Mouse (Mus musculus): ENCODE results near the gene Spag17. TPM values are rescaled to one million over a fixed set of nuclear protein-coding genes. Genes with fewer than 3 reads are reported as not detected.

Spag17 gene
- polyA plus RNA-seq, 1 experiment from 2014 or later: 1.2 TPM

DNA sequence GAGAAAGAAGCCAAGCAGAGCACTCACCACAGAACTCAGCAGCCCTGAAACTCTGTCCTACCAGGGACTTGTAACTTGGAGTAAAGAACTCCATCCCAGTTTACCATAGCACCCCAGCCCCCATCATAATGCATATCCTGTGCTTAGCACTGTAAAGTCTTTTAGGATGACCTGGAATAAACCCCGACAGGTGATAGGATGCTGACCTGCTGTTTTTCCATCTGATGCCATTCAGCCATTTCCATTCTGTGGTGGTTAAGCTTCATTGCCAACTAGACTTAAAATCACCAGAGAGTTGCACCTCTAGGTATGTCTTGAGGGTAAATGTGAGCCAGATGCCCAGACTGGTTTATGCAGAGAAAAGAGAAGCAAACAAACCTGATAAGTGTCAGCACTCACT is 189.2 kb downstream of the Spag17 start:
- no peaks in the 10 kb centered on the region for H3K9me3 ChIP-seq (ENCODE audit: control insufficient read depth, low read length)
- H3K4me2 ChIP-seq (ENCODE audit: low read depth, severe bottlenecking): no peak overlapping the region
- WGBS: 91% methylated on average over 1 of the region's 1 CpGs
- H3K4me3 ChIP-seq (ENCODE audit: low read depth, low read length): no peak overlapping the region
- no peaks in the 10 kb centered on the region for H3K27me3 ChIP-seq (ENCODE audit: control insufficient read depth, insufficient read depth, low read length)
- no peak overlapping the region for H3K27ac ChIP-seq (replicated peaks; ENCODE audit: low read depth, low read length)
- H3K4me1 ChIP-seq (ENCODE audit: control insufficient read depth, insufficient read depth, low read length): no peaks in the 10 kb centered on the region
- ATAC-seq (ENCODE audit: insufficient number of reproducible peaks, low FRiP score, low TSS enrichment, low read depth): no peak
- H3K9ac ChIP-seq (ENCODE audit: low read length): no peak overlapping the region
- no peaks in the 10 kb centered on the region for H3K36me3 ChIP-seq (ENCODE audit: control insufficient read depth, insufficient read depth, low read length)
- no peak for DNase-seq (ENCODE audit: low spot score)

DNA sequence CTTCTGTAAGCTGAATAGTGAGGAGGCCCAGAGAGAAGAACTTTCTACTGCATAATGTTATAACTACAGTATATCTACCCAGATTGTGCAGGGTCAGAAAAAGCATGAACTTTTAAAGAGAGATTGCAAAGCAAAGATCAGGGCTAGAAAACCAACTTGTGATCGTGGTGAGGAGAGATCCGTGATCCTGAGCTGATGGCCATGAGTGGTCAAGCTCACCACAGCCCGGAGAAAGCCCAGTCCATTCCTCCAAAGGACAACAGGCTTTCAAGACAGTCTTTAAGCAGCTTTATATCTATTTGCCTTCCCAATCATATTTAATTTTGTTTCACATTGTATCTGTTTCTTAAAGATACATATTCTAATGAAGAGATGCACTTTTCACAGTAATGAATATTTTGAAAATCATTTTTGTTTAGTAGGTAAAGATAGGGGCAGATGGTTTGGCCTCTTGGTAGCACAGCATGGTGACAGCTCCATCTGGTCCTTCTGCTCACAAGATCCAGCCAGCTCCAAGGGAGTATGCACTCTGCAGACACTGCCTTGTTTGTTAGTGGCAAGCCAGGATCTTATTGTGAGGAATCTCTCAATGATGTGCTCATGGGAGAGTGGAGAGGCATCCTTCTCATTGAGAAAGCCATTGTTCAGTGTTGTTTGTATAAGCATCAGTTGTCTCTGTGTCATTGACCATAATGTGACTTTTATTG is 217.3 kb downstream of the Spag17 start:
- no peaks in the 10 kb centered on the region for H3K4me1 ChIP-seq (ENCODE audit: control insufficient read depth, insufficient read depth, low read length)
- no peaks in the 10 kb centered on the region for H3K36me3 ChIP-seq (ENCODE audit: control insufficient read depth, insufficient read depth, low read length)
- no peak overlapping the region for H3K9ac ChIP-seq (ENCODE audit: low read length)
- H3K4me2 ChIP-seq (ENCODE audit: low read depth, severe bottlenecking): no peak overlapping the region
- no peak for ATAC-seq (ENCODE audit: insufficient number of reproducible peaks, low FRiP score, low TSS enrichment, low read depth)
- H3K27me3 ChIP-seq (ENCODE audit: control insufficient read depth, insufficient read depth, low read length): no peaks in the 10 kb centered on the region
- DNase-seq (ENCODE audit: low spot score): no peak
- no peak overlapping the region for H3K27ac ChIP-seq (replicated peaks; ENCODE audit: low read depth, low read length)
- H3K4me3 ChIP-seq (ENCODE audit: low read depth, low read length): no peak overlapping the region
- H3K9me3 ChIP-seq (ENCODE audit: control insufficient read depth, low read length): no peaks in the 10 kb centered on the region
- WGBS: 95% methylated on average over 3 of the region's 3 CpGs

DNA sequence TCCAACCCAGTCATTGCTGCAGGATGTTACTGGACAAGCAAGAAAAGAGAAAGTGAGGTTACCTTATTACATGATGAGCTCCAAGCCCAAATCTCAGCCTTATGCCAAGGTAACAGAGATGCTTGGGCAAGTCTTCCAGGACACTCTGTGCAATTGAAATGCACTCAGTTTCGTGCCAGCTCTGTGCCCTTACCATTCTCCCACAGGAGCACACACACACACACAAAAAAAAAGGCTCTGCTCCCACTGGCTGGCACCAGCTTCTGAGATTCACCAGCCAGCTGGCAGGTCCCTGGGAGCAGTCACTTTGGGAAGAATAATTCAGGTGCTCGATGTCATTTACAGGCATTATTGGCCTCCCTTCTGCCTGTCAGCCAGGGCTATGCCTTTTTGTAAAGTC is 221.5 kb downstream of the Spag17 start:
- no peaks in the 10 kb centered on the region for H3K27me3 ChIP-seq (ENCODE audit: control insufficient read depth, insufficient read depth, low read length)
- H3K36me3 ChIP-seq (ENCODE audit: control insufficient read depth, insufficient read depth, low read length): no peaks in the 10 kb centered on the region
- H3K27ac ChIP-seq (replicated peaks; ENCODE audit: low read depth, low read length): no peak overlapping the region
- no peaks in the 10 kb centered on the region for H3K4me1 ChIP-seq (ENCODE audit: control insufficient read depth, insufficient read depth, low read length)
- WGBS: 92% methylated on average over 2 of the region's 2 CpGs
- DNase-seq (ENCODE audit: low spot score) (no peak), ATAC-seq (ENCODE audit: insufficient number of reproducible peaks, low FRiP score, low TSS enrichment, low read depth) (no peak)
- no peaks in the 10 kb centered on the region for H3K9me3 ChIP-seq (ENCODE audit: control insufficient read depth, low read length)
- no peak overlapping the region for H3K9ac ChIP-seq (ENCODE audit: low read length)
- no peak overlapping the region for H3K4me2 ChIP-seq (ENCODE audit: low read depth, severe bottlenecking)
- no peak overlapping the region for H3K4me3 ChIP-seq (ENCODE audit: low read depth, low read length)

DNA sequence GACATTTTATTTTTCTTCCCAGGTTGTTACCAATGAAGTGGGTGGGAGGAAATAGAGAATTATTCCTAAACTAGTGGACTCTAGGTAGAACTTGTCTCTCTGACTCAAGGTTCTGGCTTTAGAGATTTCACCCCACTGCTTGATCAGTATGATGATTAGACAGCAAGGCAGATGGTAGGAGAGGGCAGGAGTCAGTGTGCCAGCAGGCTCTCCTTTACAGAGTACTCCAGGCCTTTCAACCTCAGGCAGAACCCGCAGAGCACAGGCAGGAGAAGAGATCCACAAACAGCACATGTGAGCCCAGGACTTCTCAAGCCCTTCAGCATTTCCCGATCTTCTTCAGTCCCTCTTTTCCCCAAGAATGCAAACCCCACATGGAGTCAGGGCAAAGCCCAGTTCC is 233.5 kb downstream of the Spag17 start:
- H3K4me2 ChIP-seq (ENCODE audit: low read depth, severe bottlenecking): no peak overlapping the region
- H3K27ac ChIP-seq (replicated peaks; ENCODE audit: low read depth, low read length): no peak overlapping the region
- H3K4me1 ChIP-seq (ENCODE audit: control insufficient read depth, insufficient read depth, low read length): no peaks in the 10 kb centered on the region
- H3K27me3 ChIP-seq (ENCODE audit: control insufficient read depth, insufficient read depth, low read length): no peaks in the 10 kb centered on the region
- H3K9ac ChIP-seq (ENCODE audit: low read length): no peak overlapping the region
- no peaks in the 10 kb centered on the region for H3K9me3 ChIP-seq (ENCODE audit: control insufficient read depth, low read length)
- H3K36me3 ChIP-seq (ENCODE audit: control insufficient read depth, insufficient read depth, low read length): no peaks in the 10 kb centered on the region
- WGBS: 77% methylated on average over 2 of the region's 2 CpGs
- ATAC-seq (ENCODE audit: insufficient number of reproducible peaks, low FRiP score, low TSS enrichment, low read depth) (no peak), DNase-seq (ENCODE audit: low spot score) (no peak)
- no peak overlapping the region for H3K4me3 ChIP-seq (ENCODE audit: low read depth, low read length)

DNA sequence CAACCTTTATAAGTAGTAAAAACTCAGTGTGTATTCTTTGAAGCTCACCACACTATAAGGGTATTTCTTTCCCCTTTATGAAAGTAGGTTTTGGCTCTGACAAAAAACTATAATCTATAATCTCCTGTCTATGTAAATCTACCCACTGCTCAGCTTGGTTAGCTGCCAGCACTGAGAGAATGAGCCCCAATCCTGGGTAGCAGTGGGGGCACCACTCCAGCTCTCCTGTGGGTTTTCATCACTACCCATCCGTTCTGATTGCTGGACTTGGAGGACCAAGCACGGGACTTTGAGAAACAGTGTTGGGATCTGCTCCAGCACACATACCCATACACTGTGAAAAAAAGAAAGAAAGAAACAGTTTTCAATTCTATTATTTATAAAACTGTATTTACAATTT is 236.8 kb downstream of the Spag17 start:
- ATAC-seq (ENCODE audit: insufficient number of reproducible peaks, low FRiP score, low TSS enrichment, low read depth): no peak
- H3K4me3 ChIP-seq (ENCODE audit: low read depth, low read length): no peak overlapping the region
- H3K4me2 ChIP-seq (ENCODE audit: low read depth, severe bottlenecking): no peak overlapping the region

DNA sequence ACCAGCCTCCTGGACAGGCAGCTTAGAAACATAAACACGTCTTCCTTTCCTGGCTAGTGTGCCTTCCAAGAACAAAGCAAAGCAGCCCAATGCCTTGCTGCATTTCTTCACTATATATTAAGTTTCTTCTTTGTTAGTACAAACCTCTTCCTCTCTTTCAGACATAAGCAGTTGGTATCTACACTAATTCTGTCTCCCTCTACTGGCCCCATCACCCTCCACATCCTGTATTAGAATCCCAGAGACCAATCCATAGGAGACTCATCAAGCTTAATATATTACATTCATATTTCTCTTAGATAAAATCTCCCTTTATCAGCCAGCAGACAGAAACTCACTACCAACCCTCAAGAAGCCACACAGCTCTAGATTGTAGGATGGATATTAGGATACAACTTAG is 237.2 kb downstream of the Spag17 start:
- DNase-seq (ENCODE audit: low spot score) (no peak), ATAC-seq (ENCODE audit: insufficient number of reproducible peaks, low FRiP score, low TSS enrichment, low read depth) (no peak)
- Histone ChIP-seq H3K27me3 (ENCODE audit: control insufficient read depth, insufficient read depth, low read length) (no peaks in the 10 kb centered on the region), H3K27ac (replicated peaks; ENCODE audit: low read depth, low read length) (no peak overlapping the region), H3K4me1 (ENCODE audit: control insufficient read depth, insufficient read depth, low read length) (no peaks in the 10 kb centered on the region), H3K4me2 (ENCODE audit: low read depth, severe bottlenecking) (no peak overlapping the region), H3K4me3 (ENCODE audit: low read depth, low read length) (no peak overlapping the region), H3K36me3 (ENCODE audit: control insufficient read depth, insufficient read depth, low read length) (no peaks in the 10 kb centered on the region), H3K9ac (ENCODE audit: low read length) (no peak overlapping the region), H3K9me3 (ENCODE audit: control insufficient read depth, low read length) (no peaks in the 10 kb centered on the region)
- 78% methylated on average over 1 of the region's 1 CpGs for WGBS

More for the DNA sequence above, 236.8 kb downstream of the Spag17 start:
- H3K36me3 ChIP-seq (ENCODE audit: control insufficient read depth, insufficient read depth, low read length): no peaks in the 10 kb centered on the region
- no peak overlapping the region for H3K9ac ChIP-seq (ENCODE audit: low read length)
- H3K4me1 ChIP-seq (ENCODE audit: control insufficient read depth, insufficient read depth, low read length): no peaks in the 10 kb centered on the region
- DNase-seq (ENCODE audit: low spot score): no peak
- H3K9me3 ChIP-seq (ENCODE audit: control insufficient read depth, low read length): no peaks in the 10 kb centered on the region
- no peak overlapping the region for H3K27ac ChIP-seq (replicated peaks; ENCODE audit: low read depth, low read length)
- no peaks in the 10 kb centered on the region for H3K27me3 ChIP-seq (ENCODE audit: control insufficient read depth, insufficient read depth, low read length)
- 78% methylated on average over 2 of the region's 2 CpGs for WGBS

DNA sequence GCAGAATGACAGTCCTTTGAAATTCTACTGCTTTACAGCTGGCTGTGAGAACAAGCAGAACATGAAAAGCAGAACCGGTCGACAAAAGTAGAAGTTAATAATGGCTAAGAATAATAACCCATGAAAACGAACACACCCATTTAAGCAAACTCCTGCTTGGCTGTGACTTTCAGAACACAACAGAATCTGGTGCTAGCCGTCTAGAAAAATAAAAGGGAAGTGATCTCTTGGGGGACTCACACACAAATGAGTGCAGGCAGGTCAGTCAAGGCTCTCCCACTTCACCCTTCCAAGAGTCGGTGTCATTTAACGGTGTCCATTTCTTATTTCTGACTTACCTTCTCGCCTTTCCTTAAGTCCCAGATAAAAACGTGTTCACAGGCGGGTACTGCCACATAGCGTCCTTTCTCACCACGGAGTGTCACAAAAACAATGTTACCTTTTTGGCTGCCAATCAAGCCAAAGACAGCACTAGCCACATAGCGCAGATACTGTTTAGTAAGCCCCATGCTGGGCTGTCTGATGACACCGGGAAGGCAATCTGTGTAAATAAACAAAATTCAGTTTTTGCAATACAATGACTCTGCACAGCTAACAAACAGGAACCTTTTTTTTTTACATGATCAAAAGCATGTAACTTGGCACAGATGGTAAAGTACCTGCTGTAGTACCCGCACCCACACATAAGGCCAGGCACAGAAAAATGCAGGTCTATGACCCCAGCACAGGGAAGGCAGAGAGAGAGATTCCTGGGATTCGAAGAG is 275.7 kb downstream of the Spag17 start:
- Histone ChIP-seq H3K36me3 (ENCODE audit: control insufficient read depth, insufficient read depth, low read length) (peaks cover 9% of the 10 kb centered on the region; the same call in 1 of the 2 replicates), H3K27me3 (ENCODE audit: control insufficient read depth, insufficient read depth, low read length) (no peaks in the 10 kb centered on the region), H3K4me1 (ENCODE audit: control insufficient read depth, insufficient read depth, low read length) (peaks cover 4% of the 10 kb centered on the region), H3K4me3 (ENCODE audit: low read depth, low read length) (no peak overlapping the region; the same call in 1 of the 2 replicates), H3K4me2 (ENCODE audit: low read depth, severe bottlenecking) (peak overlapping the region; percentile 88), H3K9me3 (ENCODE audit: control insufficient read depth, low read length) (no peaks in the 10 kb centered on the region), H3K27ac (replicated peaks; ENCODE audit: low read depth, low read length) (no peak overlapping the region), H3K9ac (ENCODE audit: low read length) (no peak overlapping the region)
- 88% methylated on average over 15 of the region's 15 CpGs for WGBS
- ATAC-seq (ENCODE audit: insufficient number of reproducible peaks, low FRiP score, low TSS enrichment, low read depth) (no peak), DNase-seq (ENCODE audit: low spot score) (no peak)

DNA sequence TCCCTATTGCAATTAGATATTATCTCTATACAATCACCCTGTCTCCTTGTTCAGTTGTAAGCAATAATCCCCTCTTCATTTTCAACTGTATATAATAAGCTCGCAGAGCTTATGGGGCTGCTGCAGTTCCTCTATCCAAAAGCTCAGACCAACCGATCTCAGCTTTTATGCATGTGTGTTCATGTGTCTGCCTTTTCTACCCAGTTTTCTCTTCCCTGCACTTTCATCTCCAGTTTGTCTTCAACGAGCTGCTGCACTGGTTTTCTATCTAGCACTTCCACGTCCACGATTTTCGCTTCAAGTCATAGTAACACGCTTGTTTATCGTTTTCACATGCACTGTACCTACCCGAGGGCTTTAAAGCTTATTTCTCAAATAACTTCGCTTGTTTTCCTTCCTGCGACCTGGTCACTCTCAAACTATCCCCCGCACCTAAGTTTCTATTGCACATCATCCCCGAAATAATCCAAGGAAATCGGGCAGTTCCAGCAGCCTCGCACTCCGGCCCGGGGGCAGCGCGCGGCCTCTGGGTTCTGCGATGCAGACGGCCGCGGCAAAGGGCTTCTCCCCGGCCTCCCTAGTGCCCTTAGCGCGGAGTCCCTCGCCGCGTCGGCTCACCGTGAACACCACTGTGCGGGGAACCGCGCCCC is 276.6 kb downstream of the Spag17 start:
- peaks cover 4% of the 10 kb centered on the region for H3K4me1 ChIP-seq (ENCODE audit: control insufficient read depth, insufficient read depth, low read length)
- WGBS: 1% methylated on average over 35 of the region's 35 CpGs
- no peak for ATAC-seq (ENCODE audit: insufficient number of reproducible peaks, low FRiP score, low TSS enrichment, low read depth)
- H3K36me3 ChIP-seq (ENCODE audit: control insufficient read depth, insufficient read depth, low read length): peaks cover 9% of the 10 kb centered on the region; the same call in 1 of the 2 replicates
- H3K4me3 ChIP-seq (ENCODE audit: low read depth, low read length): peak overlapping the region; percentile 90
- H3K9ac ChIP-seq (ENCODE audit: low read length): peak overlapping the region; percentile 78
- no peaks in the 10 kb centered on the region for H3K27me3 ChIP-seq (ENCODE audit: control insufficient read depth, insufficient read depth, low read length)
- DNase-seq (ENCODE audit: low spot score): no peak
- H3K27ac ChIP-seq (replicated peaks; ENCODE audit: low read depth, low read length): no peak overlapping the region
- no peaks in the 10 kb centered on the region for H3K9me3 ChIP-seq (ENCODE audit: control insufficient read depth, low read length)
- H3K4me2 ChIP-seq (ENCODE audit: low read depth, severe bottlenecking): peak overlapping the region; percentile 88

Measured in limb, embryonic 11.5 days (tissue).